Mouse (Mus musculus) thymus, adult 2 months (tissue): ENCODE data around the gene Abraxas1.

Experiments
- CTCF ChIP-seq: fragments of 200-500 bp; IDR thresholded peaks from 2 replicates; pipeline ENCODE4 v1.5.1; 2012; ENCODE audit warnings: mild to moderate bottlenecking, control low read depth, low read length, moderate library complexity, borderline replicate concordance; ENCODE audit not compliant: control insufficient read depth, poor library complexity, insufficient read depth; ENCODE audit errors: extremely low read depth
- POLR2A ChIP-seq: fragments of 200-500 bp; IDR thresholded peaks from 2 replicates; pipeline ENCODE4 v1.6.1; 2012; ENCODE audit warnings: mild to moderate bottlenecking, low read length, control low read depth, moderate library complexity; ENCODE audit not compliant: control insufficient read depth, poor library complexity, insufficient read depth; ENCODE audit errors: extremely low read depth

GRCm38 (mm10) chr5:100792261-100792660 is 28.5 kb downstream of the Abraxas1 start:
- TF ChIP-seq CTCF (no peak), POLR2A (no peak)
